Comparison of ENCODE assay signal across 31 mouse cellular contexts in genomic region chr7:24896269-24896668, GRCm38 (mm10). TPM values are rescaled to one million over a fixed set of nuclear protein-coding genes. Genes with fewer than 3 reads are reported as not detected.
DNase-seq lines count a peak whose midpoint lies in the region; ATAC-seq and TF ChIP-seq lines count a peak whose summit lies in the region.
"Had no signal": no experiment of that assay in that cellular context is flagged by ENCODE, and none has a peak within 500 bp of the region (broad histone marks: within the 10 kb centered on the region; RNA-seq: fewer than 3 reads in every experiment).

No protein-coding gene starts in this region.

- no peak for TF ChIP-seq POLR2A in bone marrow, adult 2 months (IDR thresholded peaks at IDR 0.05; ENCODE audit: borderline replicate concordance, control insufficient read depth, low read depth, low read length)

- no peaks in the 10 kb centered on the region for H3K36me3 ChIP-seq in hindbrain, postnatal 0 days (ENCODE audit: insufficient read depth, low read length)
- H3K36me3 ChIP-seq: heart, embryonic 10.5 days had no signal

- H3K27me3 ChIP-seq in hindbrain, postnatal 0 days (ENCODE audit: insufficient read depth, low read length), result no peaks in the 10 kb centered on the region
- H3K27me3 ChIP-seq: forebrain, embryonic 13.5 days; heart, embryonic 13.5 days had no signal

- peaks cover 1% of the 10 kb centered on the region; the same call in 1 of the 2 replicates for H3K4me1 ChIP-seq in bone marrow, adult 2 months (ENCODE audit: control insufficient read depth, insufficient read depth, low read length)
- H3K4me1 ChIP-seq in hindbrain, postnatal 0 days (ENCODE audit: insufficient read depth, low read length), result no peaks in the 10 kb centered on the region
- H3K4me1 ChIP-seq: forebrain, embryonic 10.5 days; forebrain, embryonic 13.5 days; heart, embryonic 10.5 days; heart, embryonic 13.5 days had no signal

- H3K4me3 ChIP-seq in bone marrow, adult 2 months (replicated peaks; ENCODE audit: control insufficient read depth, low read depth, low read length), result no peak overlapping the region
- no peak overlapping the region for H3K4me3 ChIP-seq in hindbrain, postnatal 0 days (ENCODE audit: low read length)
- H3K4me3 ChIP-seq: forebrain, embryonic 10.5 days; forebrain, embryonic 13.5 days; heart, adult 2 months; heart, embryonic 10.5 days; heart, embryonic 13.5 days had no signal

- H3K4me2 ChIP-seq in hindbrain, postnatal 0 days (ENCODE audit: low read depth, low read length), result no peak overlapping the region
- H3K4me2 ChIP-seq: forebrain, embryonic 13.5 days; heart, embryonic 13.5 days; hindbrain, embryonic 14.5 days had no signal

- H3K27ac ChIP-seq in bone marrow, adult 2 months (ENCODE audit: control insufficient read depth, insufficient read depth, low read depth, low read length, poor library complexity), result peak overlapping the region; percentile 87
- no peak overlapping the region for H3K27ac ChIP-seq in hindbrain, postnatal 0 days
- H3K27ac ChIP-seq: forebrain, embryonic 10.5 days; forebrain, embryonic 13.5 days; heart, adult 2 months; heart, embryonic 10.5 days; heart, embryonic 13.5 days; hindbrain, embryonic 14.5 days had no signal

- H3K9me3 ChIP-seq in hindbrain, postnatal 0 days (ENCODE audit: low read length), result no peaks in the 10 kb centered on the region
- H3K9me3 ChIP-seq: forebrain, embryonic 10.5 days; forebrain, embryonic 13.5 days; heart, embryonic 10.5 days; heart, embryonic 13.5 days had no signal

- H3K9ac ChIP-seq in hindbrain, postnatal 0 days (replicated peaks; ENCODE audit: low read length), result no peak overlapping the region
- H3K9ac ChIP-seq: forebrain, embryonic 13.5 days; heart, embryonic 13.5 days; hindbrain, embryonic 14.5 days had no signal

- WGBS in bone marrow, adult 2 months, result 72% methylated on average over 8 of the region's 8 CpGs
- 66% methylated on average over 8 of the region's 8 CpGs for WGBS in hindbrain, postnatal 0 days

- no peak for TF ChIP-seq CTCF in bone marrow, adult 2 months (IDR thresholded peaks at IDR 0.05; ENCODE audit: control insufficient read depth, insufficient read depth, low read length)
- TF ChIP-seq CTCF in hindbrain, postnatal 0 days (IDR thresholded peaks at IDR 0.05; ENCODE audit: low read depth), result no peak

- no peak for ATAC-seq in megakaryocyte, adult 5-6 weeks (ENCODE audit: poor library complexity, severe bottlenecking)
- no peak for ATAC-seq in hindbrain, postnatal 0 days
- ATAC-seq: CD4-positive, CD25-positive, alpha-beta regulatory T cell, adult 4 months; forebrain, embryonic 13.5 days; forebrain, embryonic 16.5 days had no signal

- peak; percentile 63 for DNase-seq in heart, adult 11 months
- DNase-seq in heart, adult 18-20 months, result no peak
- peak; percentile 77 to 78 for DNase-seq in spleen, postnatal 36 days (ENCODE audit: low spot score in 2 of 2)
- DNase-seq in spleen, postnatal 14 days (ENCODE audit: low spot score in 2 of 2), result no peak
- no peak for DNase-seq in hindbrain, postnatal 0 days (ENCODE audit: low spot score)
- DNase-seq: adrenal gland, adult 2 months; adrenal gland, postnatal 25 days; cerebellum, adult 18-20 months; cerebellum, adult 9-10 months; cerebellum, postnatal 14 days; gastrocnemius, postnatal 14 days; heart, adult 2 months; heart, postnatal 14 days; heart, postnatal 4 days had no signal

RNA-seq across cellular contexts. Expression of gene Cd79a, which starts 0.9 kb away (rescaled TPM):
- 10 to 100 TPM in 1 of 2 experiments, 1 to 10 TPM in 1; 1.3 to 12.7 TPM for total RNA-seq in heart, adult 18-20 months (2021)
- 82.1 and 126 TPM in 2 replicates for polyA plus RNA-seq in bone marrow, adult 2 months (2011; ENCODE audit: insufficient read depth, insufficient read length, low replicate concordance, missing spikeins)
- 0.64 and 1.0 TPM in 2 replicates for total RNA-seq in megakaryocyte, adult 5-6 weeks (2015)
- total RNA-seq in megakaryocyte, adult 5-6 weeks (2017), result 0.18 and 0.24 TPM in 2 replicates
- 0.10 and 0.11 TPM in 2 replicates for total RNA-seq in hindbrain, postnatal 0 days (2014; rRNA removed)
- 0.63 and 0.93 TPM in 2 replicates for polyA plus RNA-seq in hindbrain, postnatal 0 days (2015; fragmentation: Nextera tagmentation; extraction: Ambion mirVana)

RNA-seq across cellular contexts. Expression of gene Arhgef1, which starts 6.4 kb away (rescaled TPM):
- total RNA-seq in heart, adult 18-20 months (2021), result 10 to 100 TPM; 31.5 to 47.6 TPM
- 178 and 354 TPM in 2 replicates for polyA plus RNA-seq in bone marrow, adult 2 months (2011; ENCODE audit: insufficient read depth, insufficient read length, low replicate concordance, missing spikeins)
- total RNA-seq in megakaryocyte, adult 5-6 weeks (2015), result 142 and 156 TPM in 2 replicates
- 116 and 142 TPM in 2 replicates for total RNA-seq in megakaryocyte, adult 5-6 weeks (2017)
- total RNA-seq in hindbrain, postnatal 0 days (2014; rRNA removed), result 16.9 and 33.6 TPM in 2 replicates
- polyA plus RNA-seq in hindbrain, postnatal 0 days (2015; fragmentation: Nextera tagmentation; extraction: Ambion mirVana), result 33.9 and 39.0 TPM in 2 replicates

RNA-seq across cellular contexts. Expression of gene Rps19, which starts 12.1 kb away (rescaled TPM):
- 100 to 1,000 TPM; 548 to 623 TPM for total RNA-seq in heart, adult 18-20 months (2021)
- polyA plus RNA-seq in bone marrow, adult 2 months (2011; ENCODE audit: insufficient read depth, insufficient read length, low replicate concordance, missing spikeins), result 866 and 1,228 TPM in 2 replicates
- 1,493 and 1,909 TPM in 2 replicates for total RNA-seq in megakaryocyte, adult 5-6 weeks (2015)
- 575 and 756 TPM in 2 replicates for total RNA-seq in megakaryocyte, adult 5-6 weeks (2017)
- 483 and 611 TPM in 2 replicates for total RNA-seq in hindbrain, postnatal 0 days (2014; rRNA removed)
- 1,228 and 1,333 TPM in 2 replicates for polyA plus RNA-seq in hindbrain, postnatal 0 days (2015; fragmentation: Nextera tagmentation; extraction: Ambion mirVana)

RNA-seq across cellular contexts. Expression of gene Dmrtc2, which starts 26.4 kb away (rescaled TPM):
- total RNA-seq in heart, adult 18-20 months (2021), result not detected
- polyA plus RNA-seq in bone marrow, adult 2 months (2011; ENCODE audit: insufficient read depth, insufficient read length, low replicate concordance, missing spikeins), result not detected in 2 replicates
- total RNA-seq in megakaryocyte, adult 5-6 weeks (2015), result not detected in 2 replicates
- total RNA-seq in megakaryocyte, adult 5-6 weeks (2017), result not detected in 2 replicates
- 1.7 TPM in 1 of 2 replicates, not detected in the other for total RNA-seq in hindbrain, postnatal 0 days (2014; rRNA removed)
- 0.10 and 0.18 TPM in 2 replicates for polyA plus RNA-seq in hindbrain, postnatal 0 days (2015; fragmentation: Nextera tagmentation; extraction: Ambion mirVana)
- total RNA-seq: adrenal gland, adult 2 months; adrenal gland, postnatal 25 days; gastrocnemius, adult 18-20 months; gastrocnemius, postnatal 14 days; gastrocnemius, postnatal 4 days; heart, adult 2 months; heart, postnatal 14 days; heart, postnatal 4 days had no signal
- polyA plus RNA-seq: adrenal gland, adult 2 months; C2C12; CD4-positive, CD25-positive, alpha-beta regulatory T cell, adult 4 months; embryonic facial prominence, embryonic 11.5 days; embryonic facial prominence, embryonic 14.5 days; forebrain, embryonic 10.5 days; forebrain, embryonic 16.5 days; heart, adult 2 months; heart, embryonic 10.5 days; heart, embryonic 16.5 days; intestine, embryonic 14.5 days had no signal

RNA-seq across cellular contexts. Expression of gene Lypd4, which starts 26.5 kb away (rescaled TPM):
- not detected for total RNA-seq in heart, adult 18-20 months (2021)
- not detected in 2 replicates for polyA plus RNA-seq in bone marrow, adult 2 months (2011; ENCODE audit: insufficient read depth, insufficient read length, low replicate concordance, missing spikeins)
- total RNA-seq in megakaryocyte, adult 5-6 weeks (2015), result not detected in 2 replicates
- not detected in 2 replicates for total RNA-seq in megakaryocyte, adult 5-6 weeks (2017)
- not detected in 2 replicates for total RNA-seq in hindbrain, postnatal 0 days (2014; rRNA removed)
- not detected in 2 replicates for polyA plus RNA-seq in hindbrain, postnatal 0 days (2015; fragmentation: Nextera tagmentation; extraction: Ambion mirVana)
- total RNA-seq: adrenal gland, adult 2 months; adrenal gland, postnatal 25 days; gastrocnemius, adult 18-20 months; gastrocnemius, postnatal 14 days; gastrocnemius, postnatal 4 days; heart, adult 2 months; heart, postnatal 14 days; heart, postnatal 4 days had no signal
- polyA plus RNA-seq: adrenal gland, adult 2 months; C2C12; CD4-positive, CD25-positive, alpha-beta regulatory T cell, adult 4 months; embryonic facial prominence, embryonic 11.5 days; embryonic facial prominence, embryonic 14.5 days; forebrain, embryonic 10.5 days; forebrain, embryonic 13.5 days; forebrain, embryonic 16.5 days; heart, embryonic 10.5 days; heart, embryonic 13.5 days; heart, embryonic 16.5 days; hindbrain, embryonic 11.5 days; hindbrain, embryonic 14.5 days; intestine, embryonic 14.5 days had no signal

Comparison
In these comparisons a context has a peak if more than half of its experiments do, and no peak if none do; other contexts are left out.
1. DNase-seq: peak in heart, adult 11 months (single experiment) and spleen, postnatal 36 days (2 of 2); none in heart, adult 18-20 months (0 of 2), spleen, postnatal 14 days (0 of 2) and hindbrain, postnatal 0 days (single experiment).